Mouse (Mus musculus) limb, embryonic 14.5 days (tissue): ENCODE measurements around the gene Pigm. TPM values are rescaled to one million over a fixed set of nuclear protein-coding genes. Genes with fewer than 3 reads are reported as not detected.

Experiments used
- ATAC-seq: fragments of 200-750 bp; cut with Nextera tagmentation; 2 replicates; pipeline ENCODE4 v1.8.0; 2017; ENCODE audit warnings: low read depth, moderate number of reproducible peaks, moderate TSS enrichment; ENCODE audit not compliant: low FRiP score
- DNase-seq: peaks from one replicate; pipeline ENCODE4 v3.0.0-alpha.2; 2015; ENCODE audit warnings: low spot score
- H3K27ac ChIP-seq: fragments of 300-500 bp; sonication (generic); replicated peaks from 2 replicates; pipeline ENCODE4 v1.5.1; 2014; ENCODE audit warnings: low read depth, mild to moderate bottlenecking, low read length, moderate library complexity, mixed read lengths
- H3K27me3 ChIP-seq: fragments of 300-500 bp; sonication (generic); 2 replicates; pipeline ENCODE4 v1.6.1; 2014; ENCODE audit warnings: low read length, mixed read lengths; ENCODE audit not compliant: control insufficient read depth, insufficient read depth
- H3K36me3 ChIP-seq: fragments of 300-500 bp; sonication (generic); 2 replicates; pipeline ENCODE4 v1.6.1; 2014; ENCODE audit warnings: mild to moderate bottlenecking, low read length, moderate library complexity, mixed read lengths; ENCODE audit not compliant: control insufficient read depth, insufficient read depth
- H3K4me1 ChIP-seq: fragments of 300-500 bp; sonication (generic); 2 replicates; pipeline ENCODE4 v1.6.1; 2014; ENCODE audit warnings: antibody characterized with exemption, low read length, mixed read lengths; ENCODE audit not compliant: control insufficient read depth, insufficient read depth
- H3K4me2 ChIP-seq: fragments of 300-500 bp; sonication (generic); replicated peaks from 2 replicates; pipeline ENCODE4 v1.6.1; 2014; ENCODE audit warnings: low read depth, mild to moderate bottlenecking, low read length, moderate library complexity; ENCODE audit not compliant: severe bottlenecking
- H3K4me3 ChIP-seq: fragments of 300-500 bp; sonication (generic); replicated peaks from 2 replicates; pipeline ENCODE4 v1.5.1; 2014; ENCODE audit warnings: low read length
- H3K9ac ChIP-seq: fragments of 300-500 bp; sonication (generic); 2 replicates; pipeline ENCODE4 v1.6.1; 2014; ENCODE audit warnings: mild to moderate bottlenecking, low read depth, low read length, moderate library complexity; ENCODE audit not compliant: severe bottlenecking
- H3K9me3 ChIP-seq: fragments of 300-500 bp; sonication (generic); 2 replicates; pipeline ENCODE4 v1.6.1; 2016; ENCODE audit warnings: low read length; ENCODE audit not compliant: control insufficient read depth
- POLR2A ChIP-seq: fragments of 200-500 bp; IDR thresholded peaks from 2 replicates; pipeline ENCODE4 v1.8.0; 2012; ENCODE audit warnings: inconsistent platforms, mild to moderate bottlenecking, moderate library complexity, borderline replicate concordance; ENCODE audit not compliant: insufficient read depth, insufficient read length; ENCODE audit errors: extremely low read depth
- WGBS: fragments of 180-500 bp; shearing (Covaris S2); extraction: QIAGEN DNeasy Blood & Tissue Kit; methylation state at CpG from one replicate; pipeline ENCODE4 v1.1.7; 2014; 5-methylcytosine and 5-hydroxymethylcytosine counted together
- polyA plus RNA-seq, 2 experiments: library from polyadenylated mRNA; depleted of rRNA in 1 of 2; stranded (reverse) in 1 of 2; unstranded in 1 of 2; fragments of >200 nt; fragmentation: Nextera tagmentation in 1 of 2; extraction: Ambion mirVana in 1 of 2; gene quantifications; 2 replicates each; pipeline versions ENCODE4 v1.2.1 to v1.2.3; 2012 to 2014

Gene Pigm
- polyA plus RNA-seq, 2 experiments = 6.7 to 9.6 TPM

DNA sequence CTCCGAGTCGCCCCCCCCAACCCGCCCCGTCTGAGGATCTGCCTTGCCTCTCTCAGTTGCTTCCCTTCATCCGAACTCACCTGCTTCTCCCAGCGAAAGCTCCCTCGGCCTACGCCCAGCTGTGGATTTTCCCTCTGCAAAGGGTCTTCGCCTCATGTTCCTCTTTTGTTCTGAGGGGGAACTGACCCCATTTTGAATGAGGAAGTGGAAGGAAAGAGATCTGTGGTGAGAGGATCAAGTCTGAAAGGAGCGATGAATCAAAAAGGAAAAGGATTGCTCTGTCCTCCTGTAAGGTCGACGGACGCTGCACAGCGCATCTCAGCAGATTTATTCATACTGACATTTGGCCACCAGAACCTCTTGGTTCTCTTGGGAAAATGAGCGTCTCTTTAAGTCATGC, 40.5 kb upstream of the Pigm start:
- Histone ChIP-seq H3K4me1 (no peaks in the 10 kb centered on the region), H3K9ac (no peak overlapping the region), H3K9me3 (no peaks in the 10 kb centered on the region), H3K27me3 (peaks cover 14% of the 10 kb centered on the region), H3K4me3 (no peak overlapping the region), H3K27ac (no peak overlapping the region), H3K36me3 (no peaks in the 10 kb centered on the region), H3K4me2 (no peak overlapping the region)
- DNase-seq (no peak), ATAC-seq (no peak)
- 74% methylated on average over 15 of the region's 15 CpGs for WGBS
- TF ChIP-seq POLR2A = no peak

DNA sequence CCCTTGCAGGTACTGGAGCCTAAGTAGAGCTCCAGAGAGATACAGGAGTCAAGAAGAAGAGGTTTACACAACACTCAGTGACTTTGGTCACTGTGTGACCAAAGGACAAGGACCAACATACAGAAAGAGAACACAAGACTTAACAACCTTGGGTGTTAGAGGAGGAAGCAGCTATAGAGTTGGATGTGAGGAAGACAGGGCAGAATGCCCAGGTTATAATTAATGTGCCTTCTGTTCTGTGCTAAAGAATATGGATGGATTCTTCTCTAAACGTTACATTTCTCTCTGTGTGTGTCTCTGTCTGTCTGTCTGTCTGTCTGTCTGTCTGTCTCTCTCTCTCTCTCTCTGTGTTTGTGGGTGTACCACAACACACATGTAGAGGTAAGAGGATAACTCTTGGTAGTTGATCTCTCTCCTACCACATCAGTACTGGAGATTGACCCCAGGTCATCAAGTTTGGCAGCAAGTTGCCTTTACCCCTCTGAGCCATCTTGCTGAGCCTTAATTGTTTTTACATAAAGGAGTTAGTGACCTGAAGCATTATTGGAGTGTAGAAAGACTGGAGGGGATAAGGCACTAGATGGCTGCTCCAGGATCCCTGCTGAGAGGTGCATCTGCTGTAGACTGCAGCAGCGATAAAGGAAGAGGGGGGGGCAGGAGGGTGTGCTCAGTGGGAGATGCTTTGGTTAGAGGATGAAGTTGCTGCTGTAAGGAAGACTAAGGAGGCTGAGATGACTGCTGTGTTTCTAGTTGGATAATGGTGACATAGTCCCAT, 38.7 kb upstream of the Pigm start:
- Histone ChIP-seq H3K4me2 (no peak overlapping the region), H3K27me3 (peaks cover 31% of the 10 kb centered on the region), H3K27ac (no peak overlapping the region), H3K9ac (no peak overlapping the region), H3K4me3 (no peak overlapping the region), H3K36me3 (no peaks in the 10 kb centered on the region), H3K4me1 (no peaks in the 10 kb centered on the region), H3K9me3 (no peaks in the 10 kb centered on the region)
- 46% methylated on average over 2 of the region's 2 CpGs for WGBS
- TF ChIP-seq POLR2A = no peak
- DNase-seq (no peak), ATAC-seq (no peak)

DNA sequence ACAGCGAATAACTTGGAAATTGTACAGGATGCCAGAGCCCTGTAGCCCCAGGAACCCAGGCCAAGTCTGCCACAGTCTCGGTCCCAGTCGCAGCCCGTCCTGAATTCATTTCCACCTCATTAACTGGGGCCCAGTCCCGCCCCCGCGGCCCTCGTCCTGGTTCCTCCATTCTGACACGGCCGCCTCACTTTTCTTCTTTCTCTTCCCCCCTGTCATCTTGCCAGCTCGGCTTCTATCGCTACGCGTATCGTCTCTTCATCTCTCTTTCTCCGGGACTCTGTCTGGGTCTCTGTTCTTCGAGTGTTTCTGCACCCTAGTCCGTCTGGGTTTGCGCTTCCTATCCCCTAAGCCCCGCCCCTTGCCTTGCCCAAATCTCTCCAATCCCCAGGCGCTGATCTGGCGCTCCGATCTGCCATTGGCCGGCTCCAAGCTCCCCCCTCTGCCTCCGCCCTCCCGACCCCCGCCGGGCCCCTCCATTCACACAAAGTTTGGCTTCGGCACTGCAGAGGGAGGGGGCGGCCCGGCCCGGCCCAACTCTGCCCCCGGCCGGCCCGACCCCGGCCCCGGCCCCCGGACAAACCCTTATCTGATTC, 35.5 kb upstream of the Pigm start, which contains the start of gene Kcnj10:
TSS of gene Kcnj10 (plus strand) at position 482 of the 593 bp plus-strand sequence.
- Histone ChIP-seq H3K4me2 (peak within 1 kb of the TSS; percentile 48), H3K9me3 (no peaks in the 10 kb centered on the region), H3K27me3 (peaks cover 36% of the 10 kb centered on the region), H3K9ac (0 out of 2 replicates have a peak within 1 kb of the TSS, but pooled peaks have one; percentile 36), H3K27ac (no peak within 1 kb of the TSS), H3K36me3 (no peaks in the 10 kb centered on the region), H3K4me1 (no peaks in the 10 kb centered on the region), H3K4me3 (peak within 1 kb of the TSS; percentile 34)
- peak; percentile 76 for DNase-seq
- TF ChIP-seq POLR2A = no peak
- 3% methylated on average over 38 of the region's 38 CpGs for WGBS
- peak; percentile 91 for ATAC-seq

DNA sequence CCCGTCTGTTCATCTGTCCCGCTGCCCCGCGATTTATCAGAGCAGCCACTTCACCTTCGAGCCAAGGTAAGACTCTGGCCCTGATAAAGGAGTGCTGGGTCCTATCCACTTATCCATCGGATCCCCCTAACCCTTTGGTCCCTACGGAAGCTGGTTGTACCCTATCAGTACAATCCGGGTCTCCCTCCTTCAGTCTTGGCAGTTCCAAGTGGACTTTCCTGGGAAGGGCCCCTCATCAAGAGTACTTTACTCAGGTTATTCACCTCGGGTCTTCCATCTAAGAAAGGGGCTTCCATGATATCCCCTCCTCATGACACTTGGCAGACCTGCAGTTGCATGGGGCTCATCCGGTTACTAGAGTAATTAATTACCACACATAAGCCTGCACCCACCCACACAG, 35.0 kb upstream of the Pigm start:
- Histone ChIP-seq H3K27me3 (peaks cover 36% of the 10 kb centered on the region), H3K4me3 (peak overlapping the region; percentile 34), H3K9ac (no peak overlapping the region), H3K36me3 (no peaks in the 10 kb centered on the region), H3K27ac (no peak overlapping the region), H3K4me1 (no peaks in the 10 kb centered on the region), H3K4me2 (peak overlapping the region; percentile 48), H3K9me3 (no peaks in the 10 kb centered on the region)
- 19% methylated on average over 9 of the region's 10 CpGs for WGBS
- ATAC-seq = 0 out of 2 replicates have a peak, but pooled peaks have one; percentile 8
- no peak for DNase-seq
- TF ChIP-seq POLR2A = no peak

DNA sequence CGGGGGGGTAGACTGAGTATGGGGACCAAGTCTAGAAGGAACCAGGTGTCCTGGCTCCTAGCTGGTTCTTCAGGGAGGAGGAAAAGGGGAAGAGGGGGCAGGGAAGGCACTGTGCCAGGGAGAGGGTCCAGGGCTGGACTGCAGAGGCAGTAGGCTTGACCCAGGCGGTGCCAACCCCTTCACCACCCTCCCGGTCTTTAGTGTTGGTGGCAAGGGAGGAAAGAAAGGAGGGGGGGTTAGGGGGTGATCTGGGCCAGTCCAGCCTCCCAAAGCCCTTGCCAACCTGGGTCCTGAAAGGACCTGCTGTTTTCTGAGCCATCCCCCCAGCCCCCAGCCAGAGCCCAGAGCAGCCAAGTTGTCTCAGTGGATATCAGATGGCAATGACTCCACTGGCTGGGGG, 33.6 kb upstream of the Pigm start:
- Histone ChIP-seq H3K9me3 (no peaks in the 10 kb centered on the region), H3K27ac (no peak overlapping the region), H3K27me3 (peaks cover 36% of the 10 kb centered on the region), H3K9ac (no peak overlapping the region), H3K36me3 (no peaks in the 10 kb centered on the region), H3K4me1 (no peaks in the 10 kb centered on the region), H3K4me3 (no peak overlapping the region), H3K4me2 (no peak overlapping the region)
- DNase-seq = no peak
- ATAC-seq = no peak
- 95% methylated on average over 2 of the region's 3 CpGs for WGBS
- TF ChIP-seq POLR2A = no peak
